Mouse (Mus musculus) forebrain, postnatal 0 days (tissue): ENCODE measurements around the gene Grhl3. TPM values are rescaled to one million over a fixed set of nuclear protein-coding genes. Genes with fewer than 3 reads are reported as not detected.

Experiments used
- ATAC-seq: fragments of 200-750 bp; cut with Nextera tagmentation; 2 replicates; pipeline ENCODE4 v1.8.0; 2017; ENCODE audit warnings: mild to moderate bottlenecking, moderate library complexity
- DNase-seq: peaks from one replicate; pipeline ENCODE4 v3.0.0-alpha.2; 2015
- H3K27ac ChIP-seq: fragments of 300-500 bp; sonication (generic); 2 replicates; pipeline ENCODE4 v1.5.1; 2014; ENCODE audit warnings: low read depth, mild to moderate bottlenecking, antibody characterized with exemption, low read length, moderate library complexity, mixed read lengths
- H3K27me3 ChIP-seq: fragments of 300-500 bp; sonication (generic); 2 replicates; pipeline ENCODE4 v1.6.1; 2014; ENCODE audit warnings: mild to moderate bottlenecking, low read length, mixed read lengths; ENCODE audit not compliant: insufficient read depth
- H3K36me3 ChIP-seq: fragments of 300-500 bp; sonication (generic); 2 replicates; pipeline ENCODE4 v1.6.1; 2014; ENCODE audit warnings: mild to moderate bottlenecking, moderate library complexity; ENCODE audit not compliant: insufficient read depth
- H3K4me1 ChIP-seq: fragments of 300-500 bp; sonication (generic); 2 replicates; pipeline ENCODE4 v1.6.1; 2014; ENCODE audit warnings: antibody characterized with exemption; ENCODE audit not compliant: insufficient read depth
- H3K4me2 ChIP-seq: fragments of 300-500 bp; sonication (generic); 2 replicates; pipeline ENCODE4 v1.6.1; 2014; ENCODE audit warnings: low read depth, mild to moderate bottlenecking, moderate library complexity
- H3K4me3 ChIP-seq: fragments of 300-500 bp; sonication (generic); 2 replicates; pipeline ENCODE4 v1.5.1; 2014; ENCODE audit warnings: low read depth, low read length, mixed read lengths
- H3K9ac ChIP-seq: fragments of 300-500 bp; sonication (generic); 2 replicates; pipeline ENCODE4 v1.6.1; 2014; ENCODE audit warnings: mild to moderate bottlenecking
- H3K9me3 ChIP-seq: fragments of 300-500 bp; sonication (generic); 2 replicates; pipeline ENCODE4 v1.6.1; 2016; ENCODE audit warnings: low read length
- CTCF ChIP-seq: sonication (generic); IDR thresholded peaks from 2 replicates; pipeline ENCODE4 v1.5.1; 2016; ENCODE audit warnings: antibody characterized with exemption, control low read depth, low read depth
- WGBS: fragments of 180-500 bp; shearing (Covaris S2); extraction: QIAGEN DNeasy Blood & Tissue Kit; methylation state at CpG from one replicate; pipeline ENCODE4 v1.1.7; 2014; 5-methylcytosine and 5-hydroxymethylcytosine counted together
- polyA plus RNA-seq: library from polyadenylated mRNA; unstranded; fragments of >200 nt; fragmentation: Nextera tagmentation; extraction: Ambion mirVana; gene quantifications from 2 replicates; pipeline ENCODE4 v1.2.1, GENCODE M21; 2015
- total RNA-seq: library from RNA; depleted of rRNA; stranded (reverse); fragments of >200 nt; gene quantifications from 2 replicates; pipeline ENCODE4 v1.2.3, GENCODE M21; 2014

The Grhl3 gene
- total and polyA plus RNA-seq, 2 experiments from 2014 or later, result 0.76 to 1.5 TPM

DNA sequence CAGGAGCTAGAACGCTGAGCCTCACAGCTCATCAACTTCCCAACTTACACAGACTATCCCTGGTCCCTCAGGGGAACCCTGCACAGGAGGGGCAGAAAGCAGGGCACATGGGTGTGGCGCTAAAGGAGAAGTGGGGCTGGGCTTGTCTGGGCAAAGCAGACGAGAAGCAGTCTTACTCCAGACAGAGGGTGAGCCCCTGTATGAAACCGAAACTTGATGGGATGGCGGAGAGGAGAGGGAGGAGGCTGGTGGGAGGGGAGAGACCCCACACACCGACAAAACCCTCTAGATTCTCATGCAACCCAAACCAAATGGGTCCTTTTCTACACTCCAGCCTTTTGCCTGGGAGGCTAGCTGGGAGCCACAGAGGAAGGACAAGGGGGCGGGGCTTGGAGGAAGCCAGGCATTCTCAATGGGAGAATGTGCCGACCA lies 28.3 kb downstream of the Grhl3 start:
- ATAC-seq (no peak), DNase-seq (no peak)
- Histone ChIP-seq H3K4me2 (no peak overlapping the region), H3K36me3 (no peaks in the 10 kb centered on the region), H3K27ac (no peak overlapping the region), H3K4me3 (no peak overlapping the region), H3K4me1 (no peaks in the 10 kb centered on the region), H3K9me3 (no peaks in the 10 kb centered on the region), H3K9ac (no peak overlapping the region), H3K27me3 (no peaks in the 10 kb centered on the region)
- 27% methylated on average over 8 of the region's 8 CpGs for WGBS
- TF ChIP-seq CTCF, result no peak

- no peak overlapping the region for H3K9ac ChIP-seq
- H3K4me3 ChIP-seq, result no peak overlapping the region
- WGBS, result 92% methylated on average over 2 of the region's 2 CpGs
- ATAC-seq (no peak), DNase-seq (no peak)
- no peaks in the 10 kb centered on the region for H3K9me3 ChIP-seq
- no peaks in the 10 kb centered on the region for H3K4me1 ChIP-seq
- H3K4me2 ChIP-seq, result no peak overlapping the region
- H3K36me3 ChIP-seq, result no peaks in the 10 kb centered on the region
- H3K27ac ChIP-seq, result no peak overlapping the region
- no peaks in the 10 kb centered on the region for H3K27me3 ChIP-seq
- no peak for TF ChIP-seq CTCF
Observed at GRCm38 (mm10) chr4:135544284-135544683, 29.1 kb downstream of the Grhl3 start.

DNA sequence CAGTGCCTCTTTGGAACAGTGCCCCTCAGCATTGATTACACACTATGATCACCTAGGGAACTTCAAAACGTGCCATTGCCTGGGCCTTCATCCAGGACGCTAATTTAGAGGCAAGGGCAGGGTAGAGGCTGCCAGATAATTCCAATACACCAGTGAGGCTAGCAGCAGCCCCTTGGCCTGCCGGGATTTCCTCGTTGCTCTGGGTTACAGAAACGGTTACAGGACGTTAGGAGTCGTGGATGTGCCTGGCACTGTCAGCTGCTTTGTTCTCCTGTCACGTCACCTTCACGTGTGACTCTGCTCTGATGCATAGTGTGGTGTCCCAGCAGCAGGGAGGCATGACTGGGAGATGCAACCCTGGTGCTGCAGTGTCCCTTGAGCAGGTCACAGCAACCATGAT lies 33.4 kb downstream of the Grhl3 start:
- no peak overlapping the region for H3K9ac ChIP-seq
- peak; percentile 47 for ATAC-seq
- H3K27me3 ChIP-seq, result no peaks in the 10 kb centered on the region
- H3K9me3 ChIP-seq, result no peaks in the 10 kb centered on the region
- no peak for TF ChIP-seq CTCF
- H3K4me3 ChIP-seq, result no peak overlapping the region
- no peak overlapping the region for H3K4me2 ChIP-seq
- WGBS, result 36% methylated on average over 9 of the region's 9 CpGs
- no peak for DNase-seq
- no peaks in the 10 kb centered on the region for H3K36me3 ChIP-seq
- no peak overlapping the region for H3K27ac ChIP-seq
- H3K4me1 ChIP-seq, result no peaks in the 10 kb centered on the region

DNA sequence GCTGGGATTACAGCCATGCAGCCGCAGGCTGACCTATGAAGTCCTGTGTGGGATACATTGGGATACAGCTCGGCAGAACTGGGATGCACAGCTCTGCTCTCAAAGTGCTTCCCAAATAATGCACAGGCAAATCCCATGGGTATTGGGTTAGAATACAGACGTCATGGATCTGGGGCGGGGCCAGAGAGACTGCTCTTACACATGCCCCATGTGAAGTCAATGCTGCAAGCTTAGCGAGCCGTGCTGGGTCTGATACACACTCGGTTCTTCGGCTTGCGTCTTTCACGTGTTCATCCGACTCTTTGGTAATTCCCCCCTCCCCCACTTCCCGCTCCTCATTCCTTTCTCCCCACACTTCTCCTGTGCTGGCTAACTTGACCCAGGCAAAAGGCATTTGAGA lies 34.4 kb downstream of the Grhl3 start:
- no peaks in the 10 kb centered on the region for H3K36me3 ChIP-seq
- no peak for TF ChIP-seq CTCF
- 88% methylated on average over 12 of the region's 12 CpGs for WGBS
- no peak for DNase-seq
- no peaks in the 10 kb centered on the region for H3K9me3 ChIP-seq
- no peak overlapping the region for H3K4me3 ChIP-seq
- H3K27me3 ChIP-seq, result no peaks in the 10 kb centered on the region
- no peak overlapping the region for H3K27ac ChIP-seq
- no peak overlapping the region for H3K4me2 ChIP-seq
- H3K9ac ChIP-seq, result no peak overlapping the region
- H3K4me1 ChIP-seq, result no peaks in the 10 kb centered on the region
- no peak for ATAC-seq

DNA sequence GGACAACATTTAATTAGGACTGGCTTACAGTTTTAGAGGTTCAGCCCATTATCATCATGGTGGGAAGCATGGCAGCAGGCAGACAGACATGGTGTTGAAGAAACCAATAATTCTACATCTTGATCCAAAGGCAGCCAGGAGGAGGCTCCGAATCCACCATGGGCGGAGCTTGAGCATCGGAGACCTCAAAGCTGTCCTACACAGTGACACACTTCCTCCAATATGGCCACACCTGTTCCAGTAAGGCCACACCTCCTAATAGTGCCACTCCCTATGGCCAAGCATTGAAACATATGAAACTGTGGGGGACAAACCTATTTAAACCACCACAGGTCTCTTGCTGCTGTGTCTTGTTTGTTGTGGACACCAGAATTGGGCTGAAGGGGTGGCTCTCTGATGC lies 38.4 kb downstream of the Grhl3 start:
- DNase-seq, result no peak
- no peaks in the 10 kb centered on the region for H3K27me3 ChIP-seq
- TF ChIP-seq CTCF, result no peak
- WGBS, result 99% methylated on average over 3 of the region's 3 CpGs
- no peak overlapping the region for H3K4me3 ChIP-seq
- no peaks in the 10 kb centered on the region for H3K9me3 ChIP-seq
- H3K9ac ChIP-seq, result no peak overlapping the region
- ATAC-seq, result no peak
- H3K4me1 ChIP-seq, result no peaks in the 10 kb centered on the region
- H3K4me2 ChIP-seq, result no peak overlapping the region
- no peaks in the 10 kb centered on the region for H3K36me3 ChIP-seq
- no peak overlapping the region for H3K27ac ChIP-seq

- Histone ChIP-seq H3K4me2 (no peak overlapping the region), H3K9me3 (no peaks in the 10 kb centered on the region), H3K9ac (no peak overlapping the region), H3K36me3 (no peaks in the 10 kb centered on the region), H3K27ac (no peak overlapping the region), H3K27me3 (no peaks in the 10 kb centered on the region), H3K4me3 (no peak overlapping the region), H3K4me1 (no peaks in the 10 kb centered on the region)
- no peak for ATAC-seq
- no peak for DNase-seq
- no peak for TF ChIP-seq CTCF
- 77% methylated on average over 6 of the region's 6 CpGs for WGBS
Observed at GRCm38 (mm10) chr4:135533001-135533400, 40.4 kb downstream of the Grhl3 start.

DNA sequence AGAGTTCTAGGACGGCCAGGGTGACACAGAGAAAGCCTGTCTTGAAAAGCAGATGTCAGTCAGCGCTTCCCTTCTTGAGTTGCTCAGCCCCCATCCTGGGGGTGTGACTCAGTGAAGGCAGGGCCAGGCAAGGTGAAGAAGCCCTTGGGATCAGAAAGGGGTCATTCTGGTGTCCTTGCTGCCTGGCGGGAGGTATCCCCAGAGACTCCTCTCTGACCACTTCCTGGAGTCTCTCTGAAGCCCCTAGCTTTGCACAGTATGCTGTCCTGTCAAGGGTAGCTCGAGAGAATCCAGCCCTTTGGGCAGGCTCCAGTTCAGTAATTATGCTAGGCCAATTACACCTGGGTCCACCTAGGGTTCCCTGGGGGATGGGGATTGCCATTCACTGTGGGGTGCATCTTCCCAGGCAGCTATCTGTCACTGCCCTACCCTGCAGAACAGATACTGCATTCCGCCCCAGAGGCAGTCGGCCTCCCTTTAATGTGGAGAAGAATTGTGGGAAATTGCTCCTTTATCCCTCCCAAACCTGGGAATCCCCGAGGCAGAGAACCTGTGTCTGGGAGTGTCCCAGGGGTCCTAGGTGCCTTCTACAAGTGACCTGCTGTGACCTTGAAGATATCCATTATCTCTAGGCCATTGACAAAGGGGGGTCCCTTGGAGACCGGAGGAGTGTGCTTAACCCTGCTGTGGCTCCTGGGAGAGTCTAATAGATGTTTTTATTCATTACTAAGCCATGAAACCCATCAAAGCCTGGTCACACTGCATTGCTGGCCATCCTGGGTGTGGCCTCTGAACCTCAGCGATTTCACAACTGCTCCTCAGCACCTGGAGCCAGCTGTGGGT lies 41.4 kb downstream of the Grhl3 start:
- Histone ChIP-seq H3K9ac (no peak overlapping the region), H3K27ac (no peak overlapping the region), H3K4me2 (no peak overlapping the region), H3K4me3 (no peak overlapping the region), H3K4me1 (no peaks in the 10 kb centered on the region), H3K27me3 (no peaks in the 10 kb centered on the region), H3K36me3 (no peaks in the 10 kb centered on the region), H3K9me3 (no peaks in the 10 kb centered on the region)
- 53% methylated on average over 9 of the region's 9 CpGs for WGBS
- ATAC-seq (no peak), DNase-seq (no peak)
- no peak for TF ChIP-seq CTCF
